Mouse (Mus musculus): ENCODE measurements around the gene Prcd. TPM values are rescaled to one million over a fixed set of nuclear protein-coding genes. Genes with fewer than 3 reads are reported as not detected.

Gene Prcd
- polyA plus RNA-seq, 1 experiment from 2014 or later = 0.63 TPM

DNA sequence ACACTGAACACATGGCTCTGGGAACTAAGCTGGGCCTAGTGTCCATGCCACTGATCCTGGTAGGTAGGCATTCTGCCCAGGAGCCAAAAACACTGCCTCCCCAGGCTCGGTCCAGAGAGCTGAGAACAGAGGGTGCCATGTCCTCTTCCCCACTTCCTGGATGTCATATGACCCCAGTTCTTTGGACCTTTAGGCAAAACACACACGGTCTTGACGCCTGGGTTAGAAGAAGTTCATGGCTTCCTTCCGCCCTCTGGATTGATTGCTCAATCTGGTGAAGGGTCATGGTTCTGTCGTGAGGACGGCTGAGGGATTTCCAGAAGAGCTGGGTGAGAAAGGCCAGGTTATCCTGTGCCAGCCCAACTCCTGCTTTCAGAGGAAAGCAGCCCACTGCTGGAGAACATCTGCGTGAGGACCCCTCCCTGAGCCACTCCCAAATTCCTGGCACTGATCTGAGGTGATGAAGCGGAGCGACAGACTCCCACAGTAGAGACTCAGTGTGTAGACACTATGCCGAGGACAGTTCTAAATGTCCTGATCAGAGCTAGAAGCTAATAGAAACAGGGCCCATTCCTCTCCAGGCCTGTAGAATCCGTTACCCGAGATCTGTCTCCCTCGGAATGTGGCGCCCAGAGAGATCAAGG lies 29.3 kb downstream of the Prcd start:
- peak overlapping the region; percentile 29; the same call in 1 of the 2 replicates for H3K27ac ChIP-seq
- peaks cover 2% of the 10 kb centered on the region; the same call in 1 of the 2 replicates for H3K4me1 ChIP-seq (replicated peaks)
- H3K27me3 ChIP-seq = no peaks in the 10 kb centered on the region
- H3K9me3 ChIP-seq = no peaks in the 10 kb centered on the region
- H3K4me3 ChIP-seq (replicated peaks) = no peak overlapping the region
- no peak overlapping the region for H3K4me2 ChIP-seq
- WGBS = 78% methylated on average over 14 of the region's 14 CpGs
- no peak for ATAC-seq (ENCODE audit: insufficient number of reproducible peaks, insufficient read depth, low FRiP score, low TSS enrichment, low read depth)
- H3K9ac ChIP-seq (replicated peaks) = no peak overlapping the region
- H3K36me3 ChIP-seq = peaks cover 75% of the 10 kb centered on the region

DNA sequence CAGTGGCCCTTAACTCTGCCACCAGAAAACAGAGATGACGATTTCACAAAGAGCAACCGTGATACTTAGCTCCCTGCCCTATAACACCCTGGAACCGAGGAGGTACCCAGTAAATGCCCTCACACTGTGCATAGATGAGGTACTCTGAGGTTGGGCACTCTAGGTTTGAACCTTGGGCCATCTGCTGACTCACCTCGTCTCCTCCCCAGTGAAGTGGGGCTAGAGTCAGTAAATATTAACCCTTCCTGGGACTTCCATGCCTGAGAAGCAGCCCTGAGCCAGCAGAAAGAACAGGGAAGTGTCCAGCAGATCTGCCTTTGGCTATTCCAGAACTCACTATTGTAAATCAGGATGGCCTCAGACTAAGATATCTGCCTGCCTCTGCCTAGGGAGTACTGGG lies 30.4 kb downstream of the Prcd start:
- no peaks in the 10 kb centered on the region for H3K27me3 ChIP-seq
- H3K4me2 ChIP-seq = no peak overlapping the region
- no peak overlapping the region for H3K9ac ChIP-seq (replicated peaks)
- no peak for ATAC-seq (ENCODE audit: insufficient number of reproducible peaks, insufficient read depth, low FRiP score, low TSS enrichment, low read depth)
- H3K27ac ChIP-seq = no peak overlapping the region
- peaks cover 65% of the 10 kb centered on the region for H3K36me3 ChIP-seq
- 79% methylated on average over 4 of the region's 4 CpGs for WGBS
- H3K4me3 ChIP-seq (replicated peaks) = no peak overlapping the region
- no peaks in the 10 kb centered on the region for H3K9me3 ChIP-seq
- H3K4me1 ChIP-seq (replicated peaks) = peaks cover 7% of the 10 kb centered on the region; the same call in 1 of the 2 replicates

DNA sequence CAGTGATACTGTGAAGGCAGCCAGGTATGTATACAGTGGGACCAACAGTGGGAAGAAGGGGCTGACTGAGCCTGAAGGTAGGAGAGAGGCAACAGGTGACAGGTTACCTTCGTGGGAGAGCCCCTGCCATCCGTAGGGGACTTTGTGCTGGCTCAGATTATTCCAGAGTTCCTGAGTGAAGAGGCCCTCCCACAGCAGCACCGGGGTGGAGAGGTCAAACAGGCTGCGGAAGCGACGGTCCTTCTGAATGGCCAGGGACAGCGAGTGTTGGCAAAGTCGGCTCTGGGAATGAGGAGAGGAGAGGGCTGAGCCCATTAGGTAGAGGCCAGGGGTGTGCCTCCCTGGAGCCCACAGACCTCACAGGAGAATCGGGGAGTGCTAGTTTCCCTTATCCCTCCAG lies 32.4 kb downstream of the Prcd start:
- Histone ChIP-seq H3K27me3 (no peaks in the 10 kb centered on the region), H3K27ac (no peak overlapping the region), H3K9ac (replicated peaks) (no peak overlapping the region), H3K9me3 (no peaks in the 10 kb centered on the region), H3K4me3 (replicated peaks) (no peak overlapping the region), H3K36me3 (peaks cover 48% of the 10 kb centered on the region), H3K4me1 (replicated peaks) (peaks cover 7% of the 10 kb centered on the region; the same call in 1 of the 2 replicates), H3K4me2 (no peak overlapping the region)
- ATAC-seq (ENCODE audit: insufficient number of reproducible peaks, insufficient read depth, low FRiP score, low TSS enrichment, low read depth) = no peak
- WGBS = 79% methylated on average over 9 of the region's 9 CpGs

DNA sequence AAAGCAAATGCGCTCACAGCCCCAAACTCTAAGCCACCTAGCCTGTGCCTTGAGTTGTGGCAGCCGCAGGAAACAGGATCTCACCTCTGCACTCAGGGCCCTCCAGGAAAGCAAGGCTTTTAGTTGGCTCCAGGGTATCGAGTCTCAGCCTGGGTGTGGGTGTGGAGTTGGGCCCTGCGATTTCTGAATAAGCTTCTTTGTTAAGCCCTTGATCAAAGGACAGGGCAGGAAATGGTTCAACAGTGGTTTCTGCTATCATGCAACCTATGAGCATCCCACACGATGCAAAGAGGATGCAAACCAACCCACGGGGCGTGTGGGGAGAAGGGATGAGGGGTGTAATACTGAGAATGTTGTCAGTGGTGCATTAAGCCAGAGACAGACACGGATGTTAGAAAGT lies 34.6 kb downstream of the Prcd start:
- 76% methylated on average over 8 of the region's 8 CpGs for WGBS
- no peak for ATAC-seq (ENCODE audit: insufficient number of reproducible peaks, insufficient read depth, low FRiP score, low TSS enrichment, low read depth)
- peaks cover 27% of the 10 kb centered on the region for H3K36me3 ChIP-seq
- H3K4me1 ChIP-seq (replicated peaks) = peaks cover 7% of the 10 kb centered on the region; the same call in 1 of the 2 replicates
- no peak overlapping the region for H3K4me3 ChIP-seq (replicated peaks)
- H3K27me3 ChIP-seq = no peaks in the 10 kb centered on the region
- H3K9me3 ChIP-seq = no peaks in the 10 kb centered on the region
- no peak overlapping the region for H3K27ac ChIP-seq
- no peak overlapping the region for H3K4me2 ChIP-seq
- H3K9ac ChIP-seq (replicated peaks) = 0 out of 2 replicates have a peak overlapping the region, but pooled peaks have one; percentile 13

DNA sequence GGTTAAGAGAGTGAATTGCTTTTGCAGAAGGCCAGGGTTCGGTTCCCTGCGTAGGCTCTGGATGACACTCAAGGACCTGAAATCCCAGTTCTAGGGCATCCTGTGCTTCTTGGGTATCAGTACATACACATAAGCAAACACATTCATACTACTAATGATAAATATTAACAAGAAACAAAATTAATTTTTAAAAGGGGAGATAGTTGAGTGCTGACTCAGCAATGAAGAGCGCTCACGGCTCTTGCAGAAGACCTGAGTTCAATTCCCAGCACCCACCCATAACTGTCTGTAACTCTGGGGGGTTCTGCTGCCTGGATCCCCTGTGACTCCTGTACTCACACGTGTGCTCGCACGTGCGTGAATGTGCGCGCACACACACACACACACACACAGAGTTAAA lies 36.3 kb downstream of the Prcd start:
- WGBS = 95% methylated on average over 10 of the region's 10 CpGs
- H3K4me3 ChIP-seq (replicated peaks) = no peak overlapping the region
- H3K4me1 ChIP-seq (replicated peaks) = peaks cover 19% of the 10 kb centered on the region
- H3K9ac ChIP-seq (replicated peaks) = no peak overlapping the region
- H3K36me3 ChIP-seq = peaks cover 17% of the 10 kb centered on the region; the same call in 1 of the 2 replicates
- ATAC-seq (ENCODE audit: insufficient number of reproducible peaks, insufficient read depth, low FRiP score, low TSS enrichment, low read depth) = no peak
- H3K9me3 ChIP-seq = no peaks in the 10 kb centered on the region
- H3K27ac ChIP-seq = no peak overlapping the region
- peaks cover 12% of the 10 kb centered on the region for H3K27me3 ChIP-seq
- H3K4me2 ChIP-seq = no peak overlapping the region

DNA sequence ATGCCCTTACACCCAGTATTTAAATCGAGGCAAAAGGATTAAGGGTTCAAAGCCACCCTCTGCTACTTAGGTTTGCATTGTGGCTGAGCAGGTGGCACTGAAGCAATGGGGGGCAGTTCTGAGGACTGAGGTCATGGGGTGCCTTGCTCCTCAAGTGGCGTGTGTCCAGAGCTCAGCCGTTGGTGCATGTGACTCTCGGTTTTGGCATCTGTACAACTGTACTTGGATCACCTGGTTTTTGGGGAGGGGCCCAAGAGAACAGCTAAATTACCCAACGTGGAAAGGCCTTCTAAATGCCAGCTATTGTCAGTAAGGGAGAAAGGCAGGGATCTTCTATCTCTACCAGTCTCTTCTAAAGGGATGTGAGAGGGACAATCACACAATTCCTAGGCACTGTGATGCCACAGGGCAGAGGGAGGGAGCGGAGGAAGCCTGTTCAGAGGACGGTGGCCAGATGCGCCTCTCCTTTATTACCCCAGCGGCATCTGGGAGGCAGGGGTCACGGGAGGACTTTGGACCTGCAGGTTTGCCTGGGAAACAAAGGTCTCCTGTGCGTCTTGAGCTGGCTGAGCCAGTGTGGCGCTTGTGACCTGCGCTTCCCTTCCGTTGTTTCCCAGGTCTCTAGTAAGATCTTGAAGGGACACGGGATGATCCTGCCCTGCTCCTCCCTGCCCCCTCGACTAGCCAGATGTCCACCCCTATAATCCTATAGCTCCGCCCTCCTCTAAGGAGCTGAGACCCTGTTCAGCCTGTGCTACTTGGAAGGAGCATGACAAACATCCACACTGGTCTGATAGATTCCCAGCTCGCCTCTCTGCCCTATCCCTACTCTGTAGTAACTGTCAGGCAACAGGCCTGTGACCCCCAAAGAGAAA lies 37.6 kb downstream of the Prcd start:
- peaks cover 21% of the 10 kb centered on the region for H3K4me1 ChIP-seq (replicated peaks)
- 50% methylated on average over 18 of the region's 18 CpGs for WGBS
- H3K4me2 ChIP-seq = no peak overlapping the region
- H3K27ac ChIP-seq = no peak overlapping the region
- H3K4me3 ChIP-seq (replicated peaks) = no peak overlapping the region
- ATAC-seq (ENCODE audit: insufficient number of reproducible peaks, insufficient read depth, low FRiP score, low TSS enrichment, low read depth) = no peak
- no peaks in the 10 kb centered on the region for H3K9me3 ChIP-seq
- H3K36me3 ChIP-seq = peaks cover 4% of the 10 kb centered on the region; the same call in 1 of the 2 replicates
- no peak overlapping the region for H3K9ac ChIP-seq (replicated peaks)
- H3K27me3 ChIP-seq = peaks cover 26% of the 10 kb centered on the region

DNA sequence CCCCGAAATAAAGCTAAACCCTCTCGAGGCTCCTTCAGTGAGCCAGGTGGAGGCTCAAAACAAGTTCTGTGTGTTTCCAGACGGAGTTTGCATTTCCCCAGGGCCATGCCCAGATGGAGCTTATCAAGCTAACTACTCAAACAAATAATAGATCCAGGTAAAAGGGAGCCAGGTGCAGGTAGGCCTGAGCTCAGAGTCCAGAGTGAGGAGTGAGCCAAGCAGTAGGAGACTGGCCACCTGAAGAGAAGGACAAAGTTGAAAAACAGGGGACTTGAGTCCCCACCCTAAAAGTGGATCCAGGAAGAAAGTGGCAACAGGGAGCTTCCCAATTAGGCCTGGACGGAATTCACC lies 40.5 kb downstream of the Prcd start:
- Histone ChIP-seq H3K4me3 (replicated peaks) (peak overlapping the region; percentile 57), H3K27ac (no peak overlapping the region), H3K27me3 (peaks cover 37% of the 10 kb centered on the region), H3K9me3 (no peaks in the 10 kb centered on the region), H3K9ac (replicated peaks) (peak overlapping the region; percentile 70), H3K36me3 (no peaks in the 10 kb centered on the region), H3K4me2 (peak overlapping the region; percentile 93), H3K4me1 (replicated peaks) (peaks cover 20% of the 10 kb centered on the region)
- no peak for ATAC-seq (ENCODE audit: insufficient number of reproducible peaks, insufficient read depth, low FRiP score, low TSS enrichment, low read depth)
- WGBS = 26% methylated on average over 4 of the region's 4 CpGs

DNA sequence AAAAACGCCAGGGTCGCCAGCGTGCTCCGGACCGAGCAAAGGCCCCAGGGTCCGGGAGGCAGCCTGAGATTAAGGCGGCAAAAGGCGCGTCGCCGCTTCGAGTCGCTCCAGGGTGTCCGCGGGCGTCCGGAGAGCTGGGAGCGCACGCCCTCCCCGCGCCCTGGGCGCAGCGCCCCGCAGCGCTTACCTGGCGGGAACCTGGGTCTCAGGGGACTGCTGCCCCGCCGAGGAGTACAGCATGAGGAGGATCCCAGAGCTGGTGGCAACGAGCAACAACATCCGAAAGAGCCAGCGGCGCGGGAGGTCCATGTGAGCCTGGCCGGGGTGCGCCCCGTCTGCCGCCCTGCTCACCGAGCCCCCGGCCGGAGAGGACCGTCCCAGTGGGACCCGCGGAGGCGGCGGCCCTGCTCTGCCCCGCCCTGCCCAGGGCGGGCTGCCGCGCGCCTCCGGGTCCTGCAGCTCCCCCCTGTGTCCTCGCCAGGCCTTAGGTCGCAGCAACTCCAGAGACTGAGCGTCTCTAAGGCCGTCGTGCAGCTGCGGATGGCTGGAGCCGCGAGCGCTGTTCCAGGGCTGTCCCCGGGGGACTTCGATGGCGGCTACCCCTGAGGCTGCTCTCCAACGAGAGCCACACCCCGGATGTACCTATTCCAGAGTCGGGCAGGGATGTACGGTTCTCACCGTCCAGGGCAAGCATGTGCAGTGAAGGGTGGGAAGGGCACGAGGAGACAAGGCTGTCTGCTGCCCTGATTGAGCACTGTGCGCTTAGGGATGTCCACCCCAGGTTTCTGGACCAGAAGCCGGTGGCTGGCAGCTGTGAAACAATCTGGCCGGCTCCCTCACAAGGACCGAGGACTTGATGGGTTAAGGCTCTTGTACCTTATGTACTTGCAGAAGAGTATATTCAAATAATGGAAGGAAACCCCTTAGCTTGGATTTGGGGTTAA lies 41.2 kb downstream of the Prcd start:
- 2% methylated on average over 72 of the region's 73 CpGs for WGBS
- Histone ChIP-seq H3K27ac (no peak overlapping the region), H3K27me3 (peaks cover 37% of the 10 kb centered on the region), H3K4me3 (replicated peaks) (peak overlapping the region; percentile 57), H3K9me3 (no peaks in the 10 kb centered on the region), H3K36me3 (no peaks in the 10 kb centered on the region), H3K4me1 (replicated peaks) (peaks cover 20% of the 10 kb centered on the region), H3K4me2 (peak overlapping the region; percentile 93), H3K9ac (replicated peaks) (peak overlapping the region; percentile 70)
- peak; percentile 70; the same call in 1 of the 2 replicates for ATAC-seq (ENCODE audit: insufficient number of reproducible peaks, insufficient read depth, low FRiP score, low TSS enrichment, low read depth)

DNA sequence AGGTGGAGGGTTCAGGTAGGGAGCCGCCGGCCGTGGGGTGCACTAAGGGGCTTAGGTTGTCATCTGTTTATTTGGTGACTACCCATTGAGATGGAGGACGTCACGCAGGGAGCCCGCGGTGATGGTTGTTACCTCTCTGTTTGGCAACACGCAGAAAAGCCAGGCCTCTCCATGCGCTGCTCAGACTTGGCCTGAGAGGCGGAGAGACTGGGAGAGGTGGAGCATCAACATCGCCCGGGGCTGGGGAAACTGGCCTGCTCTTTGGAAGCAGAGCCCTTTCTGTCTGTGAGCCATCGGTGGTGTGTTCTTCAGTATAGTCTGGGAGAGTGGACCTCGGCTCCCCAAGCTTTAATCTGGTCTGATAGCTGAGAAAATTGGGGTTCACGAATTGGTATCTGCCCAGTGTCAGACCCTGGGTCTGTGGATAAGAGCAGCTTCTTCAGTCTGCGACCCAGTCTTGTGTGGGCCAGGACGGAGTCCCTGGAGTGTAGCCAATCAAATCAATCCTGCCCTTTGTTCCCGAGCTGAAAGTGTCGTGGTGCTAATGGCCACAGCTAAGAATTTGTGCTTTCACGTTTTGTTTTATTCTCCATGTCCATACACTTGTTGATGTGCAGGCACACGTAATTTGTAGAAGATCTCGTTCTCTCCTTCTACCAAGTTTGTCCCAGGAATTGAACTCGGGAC lies 42.0 kb downstream of the Prcd start:
- 32% methylated on average over 23 of the region's 23 CpGs for WGBS
- H3K4me3 ChIP-seq (replicated peaks) = no peak overlapping the region
- H3K36me3 ChIP-seq = no peaks in the 10 kb centered on the region
- no peak overlapping the region for H3K9ac ChIP-seq (replicated peaks)
- no peak overlapping the region for H3K27ac ChIP-seq
- peaks cover 37% of the 10 kb centered on the region for H3K27me3 ChIP-seq
- H3K9me3 ChIP-seq = no peaks in the 10 kb centered on the region
- peak overlapping the region; percentile 93 for H3K4me2 ChIP-seq
- H3K4me1 ChIP-seq (replicated peaks) = peaks cover 20% of the 10 kb centered on the region
- no peak for ATAC-seq (ENCODE audit: insufficient number of reproducible peaks, insufficient read depth, low FRiP score, low TSS enrichment, low read depth)

DNA sequence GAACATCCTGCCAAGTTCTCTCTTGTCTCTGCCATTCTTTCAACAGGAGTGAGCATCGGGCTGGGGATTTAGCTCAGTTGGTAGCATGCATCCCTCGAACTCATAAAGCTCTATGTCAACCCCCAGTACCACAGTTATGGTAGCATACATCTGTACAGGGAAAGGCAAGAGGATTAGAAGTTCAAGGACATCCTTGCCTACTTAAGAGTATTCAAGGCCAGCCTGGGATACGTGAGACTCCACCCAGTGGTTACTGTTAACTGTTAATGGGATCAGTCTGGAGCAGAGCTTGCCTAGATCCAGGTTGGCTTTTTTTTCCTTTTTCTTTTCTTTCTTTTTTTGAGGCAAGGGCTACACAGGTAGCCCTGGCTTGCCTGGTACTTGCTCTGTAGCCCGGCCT lies 43.1 kb downstream of the Prcd start:
- Histone ChIP-seq H3K4me2 (no peak overlapping the region), H3K4me3 (replicated peaks) (no peak overlapping the region), H3K9me3 (no peaks in the 10 kb centered on the region), H3K27ac (no peak overlapping the region), H3K9ac (replicated peaks) (no peak overlapping the region), H3K27me3 (peaks cover 37% of the 10 kb centered on the region), H3K36me3 (no peaks in the 10 kb centered on the region), H3K4me1 (replicated peaks) (peaks cover 22% of the 10 kb centered on the region)
- WGBS = 81% methylated on average over 4 of the region's 4 CpGs
- no peak for ATAC-seq (ENCODE audit: insufficient number of reproducible peaks, insufficient read depth, low FRiP score, low TSS enrichment, low read depth)

All from limb, embryonic 12.5 days (tissue).